Mouse (Mus musculus): Measurements from ENCODE around the gene Map3k5. TPM values are rescaled to one million over a fixed set of nuclear protein-coding genes. Genes with fewer than 3 reads are reported as not detected.

Map3k5 gene
- 1.5 and 1.8 TPM in 2 replicates for polyA plus RNA-seq (2014; fragmentation: Nextera tagmentation; extraction: Ambion mirVana)

DNA sequence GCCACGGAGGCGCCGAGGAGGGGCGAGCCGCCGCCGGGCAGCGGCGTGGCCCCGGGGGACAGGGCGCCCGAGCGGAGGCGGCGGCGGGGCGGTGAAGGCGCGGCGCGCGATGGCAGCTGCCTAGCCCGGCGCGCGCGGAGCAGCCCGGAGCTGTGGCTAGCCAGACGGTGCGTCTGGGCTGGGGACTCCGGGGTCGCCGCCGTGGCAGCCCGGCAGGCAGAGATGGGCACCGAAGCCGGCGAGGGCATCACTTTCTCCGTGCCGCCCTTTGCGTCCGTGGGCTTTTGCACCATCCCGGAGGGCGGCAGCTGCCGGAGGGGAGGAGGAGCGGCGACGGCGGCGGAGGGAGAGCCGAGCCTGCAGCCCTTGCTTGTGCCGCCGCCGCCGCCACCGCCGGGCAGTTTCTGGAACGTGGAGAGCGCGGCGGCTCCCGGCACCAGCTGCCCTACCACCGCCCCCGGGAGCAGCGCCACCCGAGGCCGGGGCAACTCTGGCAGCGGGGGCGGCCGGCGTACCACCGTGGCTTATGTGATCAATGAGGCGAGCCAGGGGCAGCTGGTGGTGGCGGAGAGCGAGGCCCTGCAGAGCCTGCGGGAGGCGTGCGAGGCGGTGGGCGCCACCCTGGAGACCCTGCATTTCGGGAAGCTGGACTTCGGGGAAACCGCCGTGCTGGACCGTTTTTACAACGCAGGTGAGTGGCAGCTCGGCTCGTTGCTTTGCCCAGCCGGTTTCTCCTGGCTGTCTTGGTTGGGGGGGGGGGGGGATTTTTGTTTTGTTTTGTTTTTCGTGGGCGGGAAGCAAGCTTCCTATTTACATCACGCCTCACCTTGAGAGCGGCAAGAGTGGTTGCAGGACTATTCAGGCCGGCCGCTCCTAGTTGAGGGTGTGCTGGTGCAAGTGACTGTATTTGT lies at the start of gene Map3k5:
Gene Map3k5 (plus strand): TSS at position 89 of the 911 bp plus-strand sequence.
- Histone ChIP-seq H3K4me3 (replicated peaks; ENCODE audit: low read length) (peak within 1 kb of the TSS; percentile 78), H3K27me3 (ENCODE audit: control insufficient read depth, insufficient read depth, low read length) (peaks cover 38% of the 10 kb centered on the region), H3K4me1 (replicated peaks; ENCODE audit: control insufficient read depth, insufficient read depth, low read length) (peaks cover 3% of the 10 kb centered on the region; the same call in 1 of the 2 replicates), H3K9ac (peak within 1 kb of the TSS; percentile 72), H3K4me2 (replicated peaks) (peak within 1 kb of the TSS; percentile 97), H3K27ac (peak within 1 kb of the TSS; percentile 59), H3K36me3 (replicated peaks; ENCODE audit: control insufficient read depth, insufficient read depth) (no peaks in the 10 kb centered on the region), H3K9me3 (ENCODE audit: control insufficient read depth, low read length) (no peaks in the 10 kb centered on the region)
- peak; percentile 45 for DNase-seq (ENCODE audit: low spot score)
- peak; percentile 80 for ATAC-seq (ENCODE audit: low FRiP score)
- WGBS, result 1% methylated on average over 65 of the region's 95 CpGs

DNA sequence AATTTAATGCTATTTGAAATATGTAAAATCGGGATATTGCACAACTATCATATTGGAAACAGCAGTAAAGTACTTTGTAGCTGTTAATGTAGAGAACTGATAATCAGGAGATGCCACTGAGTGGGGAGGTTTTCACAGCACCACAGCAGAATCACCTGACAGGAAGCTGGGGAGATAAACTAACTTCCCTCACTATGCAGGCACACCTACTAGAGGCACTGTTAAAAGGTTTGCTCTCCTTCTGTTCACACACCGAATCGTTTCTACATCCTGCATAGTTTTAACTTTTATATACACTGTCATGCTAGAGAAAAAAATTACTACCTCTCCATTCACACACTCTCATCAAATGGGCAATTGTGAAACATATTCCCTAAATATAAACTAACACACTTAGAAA lies 48.0 kb upstream of the Map3k5 start:
- no peaks in the 10 kb centered on the region for H3K27me3 ChIP-seq (ENCODE audit: control insufficient read depth, insufficient read depth, low read length)
- H3K4me2 ChIP-seq (replicated peaks), result no peak overlapping the region
- H3K36me3 ChIP-seq (replicated peaks; ENCODE audit: control insufficient read depth, insufficient read depth), result no peaks in the 10 kb centered on the region
- no peak overlapping the region for H3K9ac ChIP-seq
- H3K9me3 ChIP-seq (ENCODE audit: control insufficient read depth, low read length), result no peaks in the 10 kb centered on the region
- H3K27ac ChIP-seq, result no peak overlapping the region
- WGBS, result 93% methylated on average over 3 of the region's 3 CpGs
- DNase-seq (ENCODE audit: low spot score) (no peak), ATAC-seq (ENCODE audit: low FRiP score) (no peak)
- no peak overlapping the region for H3K4me3 ChIP-seq (replicated peaks; ENCODE audit: low read length)
- no peaks in the 10 kb centered on the region for H3K4me1 ChIP-seq (replicated peaks; ENCODE audit: control insufficient read depth, insufficient read depth, low read length)

DNA sequence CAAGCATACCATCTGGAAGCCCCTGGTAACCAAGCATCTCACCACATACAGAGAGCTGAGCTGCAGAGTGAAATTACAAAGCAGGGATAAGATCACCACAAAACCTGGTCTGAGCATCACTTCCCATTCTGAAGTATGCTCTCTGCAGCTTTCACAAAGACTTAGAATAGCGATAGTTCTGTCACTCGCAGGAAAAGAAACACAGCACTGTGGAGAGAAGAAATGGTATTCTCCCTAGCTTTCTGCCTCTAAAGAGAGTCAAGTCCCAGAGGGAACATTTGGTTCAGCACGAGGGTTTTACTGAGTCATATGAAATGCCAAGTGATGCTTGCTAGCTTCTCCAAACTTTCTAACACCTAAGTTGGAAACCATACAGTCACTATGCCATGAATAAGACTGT lies 44.4 kb upstream of the Map3k5 start:
- H3K27ac ChIP-seq, result no peak overlapping the region
- WGBS, result 89% methylated on average over 3 of the region's 3 CpGs
- no peak for ATAC-seq (ENCODE audit: low FRiP score)

DNA sequence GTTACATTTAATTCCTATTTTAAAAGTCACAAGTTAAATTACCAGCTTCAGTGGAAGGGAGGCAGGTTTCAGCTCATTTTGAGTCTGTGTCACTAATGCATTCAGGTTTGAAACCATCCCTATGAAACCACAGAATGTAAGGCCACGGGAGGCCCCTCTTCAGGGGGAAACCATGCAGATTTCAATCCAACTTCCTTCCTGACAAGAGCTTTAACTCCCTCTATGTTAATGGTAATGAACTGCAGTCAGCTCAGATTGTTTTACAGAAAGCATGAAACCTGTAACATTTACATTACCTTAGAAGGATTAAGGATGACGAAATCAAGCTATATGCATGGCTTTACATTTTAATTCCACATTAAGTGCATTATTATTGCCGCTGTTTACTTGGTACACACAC lies 42.6 kb upstream of the Map3k5 start:
- H3K4me2 ChIP-seq (replicated peaks), result no peak overlapping the region
- no peaks in the 10 kb centered on the region for H3K4me1 ChIP-seq (replicated peaks; ENCODE audit: control insufficient read depth, insufficient read depth, low read length)
- no peaks in the 10 kb centered on the region for H3K27me3 ChIP-seq (ENCODE audit: control insufficient read depth, insufficient read depth, low read length)
- H3K4me3 ChIP-seq (replicated peaks; ENCODE audit: low read length), result no peak overlapping the region
- H3K27ac ChIP-seq, result no peak overlapping the region
- no peak overlapping the region for H3K9ac ChIP-seq
- 46% methylated on average over 3 of the region's 3 CpGs for WGBS
- no peaks in the 10 kb centered on the region for H3K9me3 ChIP-seq (ENCODE audit: control insufficient read depth, low read length)
- ATAC-seq (ENCODE audit: low FRiP score), result no peak
- H3K36me3 ChIP-seq (replicated peaks; ENCODE audit: control insufficient read depth, insufficient read depth), result peaks cover 4% of the 10 kb centered on the region; the same call in 1 of the 2 replicates
- no peak for DNase-seq (ENCODE audit: low spot score)

More for the DNA sequence above, 44.4 kb upstream of the Map3k5 start:
- peaks cover 4% of the 10 kb centered on the region; the same call in 1 of the 2 replicates for H3K36me3 ChIP-seq (replicated peaks; ENCODE audit: control insufficient read depth, insufficient read depth)
- H3K9ac ChIP-seq, result no peak overlapping the region
- H3K4me1 ChIP-seq (replicated peaks; ENCODE audit: control insufficient read depth, insufficient read depth, low read length), result no peaks in the 10 kb centered on the region
- DNase-seq (ENCODE audit: low spot score), result no peak
- H3K4me2 ChIP-seq (replicated peaks), result no peak overlapping the region
- H3K27me3 ChIP-seq (ENCODE audit: control insufficient read depth, insufficient read depth, low read length), result no peaks in the 10 kb centered on the region
- no peaks in the 10 kb centered on the region for H3K9me3 ChIP-seq (ENCODE audit: control insufficient read depth, low read length)
- H3K4me3 ChIP-seq (replicated peaks; ENCODE audit: low read length), result no peak overlapping the region

DNA sequence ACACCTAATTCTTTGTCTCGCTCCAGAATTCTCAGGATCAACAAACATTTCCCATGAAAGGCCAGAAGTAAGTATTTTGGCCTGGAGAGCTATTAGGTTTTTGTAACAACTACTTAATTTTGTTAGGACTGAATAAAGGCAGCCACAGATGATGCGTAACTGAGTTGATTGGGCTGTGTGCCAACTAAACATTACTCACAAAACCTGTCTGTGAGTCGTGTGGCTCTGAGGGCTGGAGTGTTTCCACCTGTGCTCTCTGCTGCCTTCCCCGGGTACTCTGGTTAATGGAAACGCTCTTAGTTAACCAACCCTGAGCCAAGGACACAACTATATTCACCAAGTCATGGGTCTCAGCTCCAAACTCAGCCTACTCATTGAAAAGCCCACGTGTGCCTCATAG lies 41.1 kb upstream of the Map3k5 start:
- 77% methylated on average over 6 of the region's 6 CpGs for WGBS
- no peak for DNase-seq (ENCODE audit: low spot score)
- ATAC-seq (ENCODE audit: low FRiP score), result no peak
- no peaks in the 10 kb centered on the region for H3K4me1 ChIP-seq (replicated peaks; ENCODE audit: control insufficient read depth, insufficient read depth, low read length)
- H3K27me3 ChIP-seq (ENCODE audit: control insufficient read depth, insufficient read depth, low read length), result no peaks in the 10 kb centered on the region
- H3K4me2 ChIP-seq (replicated peaks), result no peak overlapping the region
- H3K36me3 ChIP-seq (replicated peaks; ENCODE audit: control insufficient read depth, insufficient read depth), result peaks cover 4% of the 10 kb centered on the region; the same call in 1 of the 2 replicates
- no peaks in the 10 kb centered on the region for H3K9me3 ChIP-seq (ENCODE audit: control insufficient read depth, low read length)
- H3K4me3 ChIP-seq (replicated peaks; ENCODE audit: low read length), result no peak overlapping the region
- H3K27ac ChIP-seq, result no peak overlapping the region
- no peak overlapping the region for H3K9ac ChIP-seq

DNA sequence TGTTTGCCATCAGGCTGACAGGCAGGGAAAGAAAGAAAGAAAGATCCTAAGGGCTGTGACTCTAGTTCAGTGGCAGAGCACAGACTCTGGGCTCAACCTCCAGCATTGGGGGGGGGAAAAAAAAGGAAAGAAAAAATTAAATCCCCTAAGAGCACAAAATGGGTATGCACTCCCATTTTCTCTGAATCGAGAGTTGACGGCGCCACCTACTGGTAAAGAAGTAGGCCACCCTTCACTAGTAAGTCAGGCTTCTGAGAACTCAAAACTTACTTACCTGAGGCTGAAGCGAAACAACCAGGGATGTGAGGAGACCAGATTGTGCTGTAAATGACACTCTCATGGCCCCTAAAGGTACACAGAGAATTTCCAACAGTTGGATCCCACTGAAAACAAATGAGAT lies 40.3 kb upstream of the Map3k5 start:
- peak; percentile 70 for DNase-seq (ENCODE audit: low spot score)
- 18% methylated on average over 4 of the region's 4 CpGs for WGBS
- no peaks in the 10 kb centered on the region for H3K4me1 ChIP-seq (replicated peaks; ENCODE audit: control insufficient read depth, insufficient read depth, low read length)
- H3K9me3 ChIP-seq (ENCODE audit: control insufficient read depth, low read length), result no peaks in the 10 kb centered on the region
- no peak overlapping the region for H3K9ac ChIP-seq
- no peak overlapping the region for H3K4me2 ChIP-seq (replicated peaks)
- H3K27ac ChIP-seq, result no peak overlapping the region
- H3K27me3 ChIP-seq (ENCODE audit: control insufficient read depth, insufficient read depth, low read length), result no peaks in the 10 kb centered on the region
- H3K36me3 ChIP-seq (replicated peaks; ENCODE audit: control insufficient read depth, insufficient read depth), result peaks cover 4% of the 10 kb centered on the region; the same call in 1 of the 2 replicates
- no peak overlapping the region for H3K4me3 ChIP-seq (replicated peaks; ENCODE audit: low read length)
- ATAC-seq (ENCODE audit: low FRiP score), result no peak; the same call in 1 of the 2 replicates

DNA sequence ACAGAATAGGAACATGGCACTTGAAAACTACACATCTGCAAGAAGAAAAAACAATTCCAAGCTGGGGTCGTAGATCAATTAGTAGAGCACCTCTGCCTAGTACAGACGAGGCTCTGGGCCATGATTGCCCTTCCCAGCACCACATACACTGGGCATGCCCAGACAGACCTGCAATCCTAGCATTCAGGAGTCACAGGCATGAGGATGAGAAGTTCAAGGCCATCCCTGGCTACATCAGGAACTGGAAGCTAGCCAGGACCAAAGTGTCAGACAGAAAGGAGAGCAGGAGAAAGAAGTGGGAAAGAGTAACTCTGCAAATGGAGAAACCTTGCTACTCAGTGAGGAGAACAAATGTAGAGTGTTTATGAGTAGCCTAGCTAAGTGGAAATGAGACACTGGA lies 34.1 kb upstream of the Map3k5 start:
- ATAC-seq (ENCODE audit: low FRiP score), result no peak
- WGBS, result 80% methylated on average over 2 of the region's 2 CpGs
- Histone ChIP-seq H3K4me1 (replicated peaks; ENCODE audit: control insufficient read depth, insufficient read depth, low read length) (no peaks in the 10 kb centered on the region), H3K9me3 (ENCODE audit: control insufficient read depth, low read length) (no peaks in the 10 kb centered on the region), H3K4me2 (replicated peaks) (no peak overlapping the region), H3K36me3 (replicated peaks; ENCODE audit: control insufficient read depth, insufficient read depth) (no peaks in the 10 kb centered on the region), H3K27ac (no peak overlapping the region), H3K27me3 (ENCODE audit: control insufficient read depth, insufficient read depth, low read length) (no peaks in the 10 kb centered on the region), H3K9ac (no peak overlapping the region), H3K4me3 (replicated peaks; ENCODE audit: low read length) (no peak overlapping the region)
- no peak for DNase-seq (ENCODE audit: low spot score)

DNA sequence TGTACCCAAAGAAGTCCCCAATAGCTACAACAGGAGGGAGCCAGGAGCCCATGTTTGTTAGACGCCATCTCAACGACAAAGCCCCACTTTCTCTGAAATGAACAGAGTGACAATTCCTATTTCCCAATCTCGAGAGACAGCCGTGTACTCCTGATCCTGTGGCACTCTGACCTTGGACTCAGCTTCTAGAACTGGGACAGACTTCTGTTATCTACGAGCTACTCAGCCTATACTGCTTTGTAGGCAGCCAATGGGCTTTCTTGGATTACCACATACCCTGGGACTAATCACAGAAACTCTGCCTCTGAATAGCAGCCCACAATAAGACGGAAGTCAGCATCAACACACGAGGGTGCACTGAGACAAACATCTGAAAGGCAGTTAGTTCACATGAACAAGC lies 32.3 kb upstream of the Map3k5 start:
- Histone ChIP-seq H3K36me3 (replicated peaks; ENCODE audit: control insufficient read depth, insufficient read depth) (no peaks in the 10 kb centered on the region), H3K9me3 (ENCODE audit: control insufficient read depth, low read length) (no peaks in the 10 kb centered on the region), H3K4me3 (replicated peaks; ENCODE audit: low read length) (no peak overlapping the region), H3K27me3 (ENCODE audit: control insufficient read depth, insufficient read depth, low read length) (no peaks in the 10 kb centered on the region), H3K9ac (no peak overlapping the region), H3K4me2 (replicated peaks) (no peak overlapping the region), H3K27ac (no peak overlapping the region), H3K4me1 (replicated peaks; ENCODE audit: control insufficient read depth, insufficient read depth, low read length) (no peaks in the 10 kb centered on the region)
- ATAC-seq (ENCODE audit: low FRiP score) (no peak), DNase-seq (ENCODE audit: low spot score) (no peak)
- 84% methylated on average over 7 of the region's 7 CpGs for WGBS

DNA sequence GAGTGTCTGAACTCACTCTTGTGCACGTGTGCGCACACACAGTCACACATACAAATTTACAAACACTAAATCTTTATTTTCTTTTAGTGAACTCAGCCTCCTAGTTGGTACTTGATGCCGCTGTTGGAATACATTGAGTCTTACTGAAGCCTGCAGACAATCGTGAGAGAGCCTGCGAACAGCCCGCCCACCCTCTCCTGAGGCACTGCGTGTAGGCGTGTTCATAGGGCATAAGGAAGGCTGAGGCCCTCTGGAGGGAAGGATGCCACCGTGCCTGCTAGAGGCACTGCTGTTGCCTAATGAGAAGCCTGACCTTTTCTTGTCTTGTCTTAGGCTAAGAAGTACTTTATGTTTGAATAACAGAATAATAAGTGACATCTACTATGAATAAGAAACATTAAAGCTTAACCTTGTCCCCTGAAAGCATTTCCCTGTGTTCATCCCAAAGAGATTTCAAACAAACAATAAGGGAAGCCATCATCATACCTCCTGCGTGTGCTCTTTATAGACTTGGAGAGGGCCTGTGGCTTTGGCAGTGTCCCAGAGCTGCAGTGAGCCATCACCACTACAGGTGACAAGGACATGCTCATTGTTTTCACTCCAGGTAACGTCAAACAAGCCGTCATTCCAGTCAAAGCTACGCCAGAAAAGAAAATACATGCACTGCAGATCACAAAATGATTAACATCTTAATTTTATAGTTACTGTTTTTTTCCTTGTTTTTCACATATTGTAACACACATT lies 30.0 kb upstream of the Map3k5 start:
- Histone ChIP-seq H3K4me2 (replicated peaks) (no peak overlapping the region), H3K27ac (no peak overlapping the region), H3K9ac (no peak overlapping the region), H3K27me3 (ENCODE audit: control insufficient read depth, insufficient read depth, low read length) (no peaks in the 10 kb centered on the region), H3K4me3 (replicated peaks; ENCODE audit: low read length) (no peak overlapping the region), H3K4me1 (replicated peaks; ENCODE audit: control insufficient read depth, insufficient read depth, low read length) (no peaks in the 10 kb centered on the region), H3K9me3 (ENCODE audit: control insufficient read depth, low read length) (no peaks in the 10 kb centered on the region), H3K36me3 (replicated peaks; ENCODE audit: control insufficient read depth, insufficient read depth) (no peaks in the 10 kb centered on the region)
- 83% methylated on average over 13 of the region's 13 CpGs for WGBS
- ATAC-seq (ENCODE audit: low FRiP score), result no peak
- no peak for DNase-seq (ENCODE audit: low spot score)

Measured in hindbrain, embryonic 14.5 days (tissue).